Mouse (Mus musculus) neural tube, embryonic 13.5 days (tissue): ENCODE results near the gene Vmn1r237. TPM values are rescaled to one million over a fixed set of nuclear protein-coding genes. Genes with fewer than 3 reads are reported as not detected.

ENCODE experiments used
- ATAC-seq: fragments of 200-750 bp; cut with Nextera tagmentation; 2 replicates; pipeline ENCODE4 v1.8.0; 2017; ENCODE audit warnings: low read depth, mild to moderate bottlenecking, moderate TSS enrichment, moderate library complexity
- H3K27ac ChIP-seq: fragments of 300-500 bp; sonication (generic); replicated peaks from 2 replicates; pipeline ENCODE4 v1.5.1; 2015; ENCODE audit warnings: moderate library complexity, mild to moderate bottlenecking, inconsistent platforms
- H3K27me3 ChIP-seq: fragments of 300-500 bp; sonication (generic); 2 replicates; pipeline ENCODE4 v1.6.1; 2015; ENCODE audit warnings: mild to moderate bottlenecking, inconsistent platforms
- H3K36me3 ChIP-seq: fragments of 300-500 bp; sonication (generic); 2 replicates; pipeline ENCODE4 v1.6.1; 2015; ENCODE audit warnings: mild to moderate bottlenecking, inconsistent platforms
- H3K4me1 ChIP-seq: fragments of 300-500 bp; sonication (generic); replicated peaks from 2 replicates; pipeline ENCODE4 v1.6.1; 2015; ENCODE audit warnings: inconsistent platforms
- H3K4me2 ChIP-seq: fragments of 300-500 bp; sonication (generic); 2 replicates; pipeline ENCODE4 v1.6.1; 2015; ENCODE audit warnings: inconsistent platforms, mild to moderate bottlenecking, moderate library complexity
- H3K4me3 ChIP-seq: fragments of 300-500 bp; sonication (generic); 2 replicates; pipeline ENCODE4 v1.5.1; 2015; ENCODE audit warnings: mild to moderate bottlenecking, inconsistent platforms
- H3K9ac ChIP-seq: fragments of 300-500 bp; sonication (generic); 2 replicates; pipeline ENCODE4 v1.6.1; 2015; ENCODE audit warnings: moderate library complexity, mild to moderate bottlenecking, inconsistent platforms
- H3K9me3 ChIP-seq: fragments of 300-500 bp; sonication (generic); 2 replicates; pipeline ENCODE4 v1.6.1; 2016; ENCODE audit warnings: inconsistent platforms
- WGBS: fragments of 180-500 bp; shearing (Covaris S2); methylation state at CpG from one replicate; pipeline ENCODE4 v1.1.7; 2015; 5-methylcytosine and 5-hydroxymethylcytosine counted together
- microRNA-seq: library from miRNA; unstranded; fragments of <30 nt; microRNA quantifications from one replicate; pipeline ENCODE4, GENCODE M21; 2016
- polyA plus RNA-seq: library from polyadenylated mRNA; unstranded; fragments of >200 nt; fragmentation: Nextera tagmentation; extraction: Ambion mirVana; gene quantifications from 2 replicates; pipeline ENCODE4 v1.2.1, GENCODE M21; 2015

Vmn1r237 gene
- not detected in 2 replicates for polyA plus RNA-seq

DNA sequence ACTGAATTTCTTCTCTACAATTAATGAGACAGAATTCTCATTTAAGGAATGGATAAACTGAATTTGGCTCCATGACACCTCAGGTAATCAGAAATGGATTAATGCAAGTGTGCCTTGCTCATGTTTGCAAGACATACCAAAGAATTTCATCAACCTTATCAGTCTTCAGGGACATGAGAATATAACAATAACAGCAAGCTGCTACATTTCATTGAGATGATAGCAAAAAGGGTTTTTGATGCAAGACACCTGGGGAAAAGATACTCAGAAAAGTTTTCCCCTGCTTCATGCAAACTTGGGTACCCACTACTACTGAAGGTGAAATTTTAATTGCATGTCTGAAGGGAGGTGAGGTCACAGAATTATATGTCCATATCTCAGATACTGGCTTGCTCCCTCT is at the start of gene Vmn1r237:
Gene Vmn1r237, plus strand, starts transcription at position 301 of the 400 bp plus-strand sequence.
- Histone ChIP-seq H3K27ac (no peak within 1 kb of the TSS), H3K27me3 (no peaks in the 10 kb centered on the region), H3K4me1 (no peaks in the 10 kb centered on the region), H3K9me3 (no peaks in the 10 kb centered on the region; the same call in 1 of the 2 replicates), H3K9ac (no peak within 1 kb of the TSS), H3K36me3 (no peaks in the 10 kb centered on the region), H3K4me3 (no peak within 1 kb of the TSS), H3K4me2 (no peak within 1 kb of the TSS)
- ATAC-seq: no peak

GRCm38 (mm10) chr17:21272103-21272502 is 39.6 kb upstream of the Vmn1r237 start:
- Histone ChIP-seq H3K4me2 (no peak overlapping the region), H3K36me3 (no peaks in the 10 kb centered on the region), H3K4me1 (no peaks in the 10 kb centered on the region), H3K9me3 (no peaks in the 10 kb centered on the region), H3K9ac (no peak overlapping the region), H3K27ac (no peak overlapping the region), H3K27me3 (no peaks in the 10 kb centered on the region), H3K4me3 (no peak overlapping the region)
- 12% methylated on average over 4 of the region's 4 CpGs for WGBS
- no peak for ATAC-seq

GRCm38 (mm10) chr17:21282642-21283041 is 29.0 kb upstream of the Vmn1r237 start, which contains the start of gene Vmn1r236:
TSS of gene Vmn1r236 (plus strand) at chr17:21282942.
- no peaks in the 10 kb centered on the region for H3K36me3 ChIP-seq
- no peak within 1 kb of the TSS for H3K4me3 ChIP-seq
- H3K27ac ChIP-seq: no peak within 1 kb of the TSS
- ATAC-seq: no peak
- no peaks in the 10 kb centered on the region for H3K9me3 ChIP-seq
- no peaks in the 10 kb centered on the region for H3K4me1 ChIP-seq
- no peaks in the 10 kb centered on the region for H3K27me3 ChIP-seq
- 79% methylated on average over 3 of the region's 3 CpGs for WGBS
- H3K4me2 ChIP-seq: no peak within 1 kb of the TSS
- H3K9ac ChIP-seq: no peak within 1 kb of the TSS

- H3K4me1 ChIP-seq: no peaks in the 10 kb centered on the region
- H3K4me2 ChIP-seq: no peak overlapping the region
- no peak for ATAC-seq
These were observed 27.3 kb upstream of the Vmn1r237 start for GRCm38 (mm10) chr17:21284395-21284794.

GRCm38 (mm10) chr17:21289695-21290094 is 22.0 kb upstream of the Vmn1r237 start:
- Histone ChIP-seq H3K9ac (no peak overlapping the region), H3K4me1 (no peaks in the 10 kb centered on the region), H3K27me3 (no peaks in the 10 kb centered on the region), H3K27ac (no peak overlapping the region), H3K4me3 (no peak overlapping the region), H3K4me2 (no peak overlapping the region), H3K36me3 (no peaks in the 10 kb centered on the region), H3K9me3 (no peaks in the 10 kb centered on the region)
- ATAC-seq: no peak

More at GRCm38 (mm10) chr17:21284395-21284794, 27.3 kb upstream of the Vmn1r237 start:
- H3K9ac ChIP-seq: no peak overlapping the region
- H3K27me3 ChIP-seq: no peaks in the 10 kb centered on the region
- no peak overlapping the region for H3K4me3 ChIP-seq
- no peaks in the 10 kb centered on the region for H3K9me3 ChIP-seq
- no peaks in the 10 kb centered on the region for H3K36me3 ChIP-seq
- H3K27ac ChIP-seq: no peak overlapping the region

Small RNA genes lying within 50 kb of the gene (microRNA-seq; reads per million reads assigned to microRNA genes)
- not detected for gene Gm26384

Other genes starting within 250 kb of the Vmn1r237 start
- gene Vmn1r234, start 85.8 kb upstream of the Vmn1r237 start, polyA plus RNA-seq: not detected in 2 replicates
- gene Vmn1r235, start 55.5 kb upstream of the Vmn1r237 start, polyA plus RNA-seq: not detected in 2 replicates
- gene Vmn1r236, start 28.9 kb upstream of the Vmn1r237 start, polyA plus RNA-seq: not detected in 2 replicates
- 4.3 and 5.6 TPM in 2 replicates for gene Zfp677, start 71.9 kb downstream of the Vmn1r237 start, polyA plus RNA-seq
- 5.0 and 5.6 TPM in 2 replicates for gene Zfp54, start 111.4 kb downstream of the Vmn1r237 start, polyA plus RNA-seq
- 15.2 and 16.5 TPM in 2 replicates for gene Zfp51, start 138.5 kb downstream of the Vmn1r237 start, polyA plus RNA-seq
- 9.4 and 10.1 TPM in 2 replicates for gene Zfp53, start 177.1 kb downstream of the Vmn1r237 start, polyA plus RNA-seq
- 1.8 and 2.3 TPM in 2 replicates for gene Zfp52, start 223.7 kb downstream of the Vmn1r237 start, polyA plus RNA-seq